Mouse (Mus musculus): ENCODE results near the gene Podxl. TPM values are rescaled to one million over a fixed set of nuclear protein-coding genes. Genes with fewer than 3 reads are reported as not detected.

Gene Podxl
- polyA plus RNA-seq, 1 experiment from 2014 or later = 7.5 TPM

DNA sequence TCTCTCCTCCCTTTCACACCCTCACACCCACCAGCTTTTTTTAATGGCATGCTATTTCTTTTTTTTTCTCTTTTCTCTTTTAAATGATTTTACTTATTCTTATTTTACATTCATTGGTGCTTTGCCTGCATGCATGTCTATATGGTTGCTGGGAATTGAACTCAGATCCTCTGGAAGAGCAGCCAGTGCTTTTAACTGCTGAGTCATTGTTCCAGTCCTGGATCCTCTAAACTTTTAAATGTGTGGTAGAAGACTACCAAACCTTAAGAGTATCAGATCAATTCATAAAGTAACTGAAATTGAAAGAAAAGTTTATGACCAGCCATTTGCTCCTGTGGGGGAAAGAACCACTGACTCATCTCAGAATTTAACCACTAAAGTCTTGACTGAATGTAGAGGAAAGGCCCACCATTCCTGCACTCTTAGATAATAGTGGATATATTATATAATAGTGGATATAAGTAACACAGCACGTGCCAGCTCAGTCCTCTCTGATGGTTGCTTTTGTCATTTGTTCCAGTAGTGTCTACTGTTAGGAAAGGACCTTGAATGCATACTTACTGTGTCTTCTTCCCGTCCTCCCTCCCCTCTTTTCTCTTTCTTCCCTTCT lies 68.6 kb downstream of the Podxl start:
- ATAC-seq (ENCODE audit: insufficient number of reproducible peaks, insufficient read depth, low FRiP score, low TSS enrichment, low read depth) = no peak
- Histone ChIP-seq H3K4me3 (no peak overlapping the region), H3K4me1 (no peaks in the 10 kb centered on the region), H3K9ac (no peak overlapping the region), H3K27me3 (no peaks in the 10 kb centered on the region), H3K9me3 (no peaks in the 10 kb centered on the region), H3K4me2 (no peak overlapping the region), H3K27ac (no peak overlapping the region), H3K36me3 (peaks cover 43% of the 10 kb centered on the region)
- 86% methylated on average over 2 of the region's 2 CpGs for WGBS

DNA sequence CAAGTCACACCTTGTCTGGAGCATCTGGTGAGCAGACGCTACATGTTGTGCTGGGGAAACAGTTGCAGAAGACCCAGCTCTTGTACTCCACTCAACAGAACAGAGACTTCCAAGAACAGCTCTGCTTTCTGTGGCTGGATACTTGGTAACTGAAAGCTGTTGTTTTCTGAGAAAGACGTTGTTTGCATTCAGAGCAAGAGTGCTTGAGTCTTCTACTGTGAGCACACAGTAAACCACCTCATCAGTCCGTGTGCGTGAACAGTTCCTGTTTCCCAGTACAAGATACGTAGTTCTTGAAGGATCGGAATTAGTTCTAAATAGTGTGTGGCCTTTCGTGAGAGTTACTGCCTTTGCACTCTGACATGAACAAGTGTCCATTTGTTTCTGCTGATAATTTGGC lies 73.8 kb downstream of the Podxl start:
- H3K4me3 ChIP-seq = no peak overlapping the region
- H3K4me1 ChIP-seq = no peaks in the 10 kb centered on the region
- no peaks in the 10 kb centered on the region for H3K27me3 ChIP-seq
- no peak for ATAC-seq (ENCODE audit: insufficient number of reproducible peaks, insufficient read depth, low FRiP score, low TSS enrichment, low read depth)
- H3K36me3 ChIP-seq = peaks cover 47% of the 10 kb centered on the region
- no peak overlapping the region for H3K9ac ChIP-seq
- H3K9me3 ChIP-seq = no peaks in the 10 kb centered on the region
- H3K4me2 ChIP-seq = no peak overlapping the region
- WGBS = 87% methylated on average over 7 of the region's 7 CpGs
- H3K27ac ChIP-seq = no peak overlapping the region

DNA sequence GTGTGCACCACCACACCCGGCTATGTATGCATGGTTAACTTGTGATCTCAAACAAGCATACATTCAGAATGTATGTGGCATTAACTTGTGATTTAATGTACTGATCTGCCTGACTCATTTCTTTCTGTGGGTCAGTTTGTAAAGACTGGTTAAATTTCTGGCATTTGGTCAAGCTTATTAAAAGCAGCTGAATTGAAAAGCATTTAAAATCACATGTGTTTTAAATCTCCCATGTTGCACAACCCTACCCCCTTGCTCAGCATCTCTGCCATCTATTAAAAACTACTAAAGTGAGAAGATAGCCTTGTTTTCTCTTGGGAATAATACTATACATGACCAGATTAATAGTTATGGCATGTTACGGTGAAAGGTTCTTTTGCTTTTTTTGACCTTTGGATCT lies 77.2 kb downstream of the Podxl start:
- Histone ChIP-seq H3K9ac (no peak overlapping the region), H3K27me3 (no peaks in the 10 kb centered on the region), H3K36me3 (peaks cover 40% of the 10 kb centered on the region), H3K9me3 (no peaks in the 10 kb centered on the region), H3K4me2 (no peak overlapping the region), H3K27ac (no peak overlapping the region), H3K4me1 (no peaks in the 10 kb centered on the region), H3K4me3 (no peak overlapping the region)
- no peak for ATAC-seq (ENCODE audit: insufficient number of reproducible peaks, insufficient read depth, low FRiP score, low TSS enrichment, low read depth)
- 59% methylated on average over 2 of the region's 2 CpGs for WGBS

DNA sequence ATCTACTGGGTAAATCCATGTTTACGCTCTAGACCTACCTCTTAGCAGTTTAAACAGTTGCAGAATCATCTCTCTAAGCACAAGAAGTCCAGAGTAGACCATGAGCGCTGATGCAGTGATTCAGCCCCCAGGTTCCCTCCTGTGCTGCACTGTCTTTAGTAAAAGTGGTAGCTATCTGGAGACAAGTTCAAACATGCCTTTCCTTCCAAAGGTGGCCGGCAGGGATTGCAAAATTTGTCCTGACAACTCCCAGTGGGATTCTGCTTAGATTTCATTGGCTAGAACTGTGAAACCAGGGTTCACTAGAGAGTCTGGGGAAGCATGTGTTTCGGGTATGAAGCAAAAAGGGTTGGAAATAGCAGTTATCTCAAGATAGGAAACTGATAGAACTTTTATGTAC lies 83.8 kb downstream of the Podxl start:
- Histone ChIP-seq H3K27ac (no peak overlapping the region), H3K4me3 (no peak overlapping the region), H3K4me1 (no peaks in the 10 kb centered on the region), H3K4me2 (no peak overlapping the region), H3K9ac (no peak overlapping the region), H3K27me3 (no peaks in the 10 kb centered on the region), H3K9me3 (no peaks in the 10 kb centered on the region), H3K36me3 (peaks cover 28% of the 10 kb centered on the region)
- ATAC-seq (ENCODE audit: insufficient number of reproducible peaks, insufficient read depth, low FRiP score, low TSS enrichment, low read depth) = no peak
- 72% methylated on average over 4 of the region's 4 CpGs for WGBS

DNA sequence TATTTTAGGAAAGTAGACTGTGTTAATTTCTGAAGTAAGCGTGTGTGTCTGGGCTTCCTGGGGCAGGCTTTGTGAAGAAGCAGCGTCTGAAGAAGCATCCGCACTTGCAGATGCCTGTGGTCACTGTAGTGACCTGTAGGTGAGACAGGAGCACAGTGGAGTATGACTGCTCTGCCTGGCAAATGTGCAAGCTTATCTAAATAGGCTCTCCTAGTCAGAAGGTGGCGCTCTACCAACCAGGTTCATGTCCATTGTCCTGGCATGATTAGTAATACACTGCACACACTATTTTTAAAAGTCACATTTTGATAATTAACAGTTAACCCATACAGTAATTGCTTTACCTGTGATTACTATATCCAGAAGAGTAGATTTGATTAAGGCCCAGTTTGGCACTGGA lies 85.6 kb downstream of the Podxl start:
- H3K4me3 ChIP-seq = no peak overlapping the region
- no peak for ATAC-seq (ENCODE audit: insufficient number of reproducible peaks, insufficient read depth, low FRiP score, low TSS enrichment, low read depth)
- H3K4me1 ChIP-seq = no peaks in the 10 kb centered on the region
- H3K9me3 ChIP-seq = no peaks in the 10 kb centered on the region
- H3K4me2 ChIP-seq = no peak overlapping the region
- H3K27ac ChIP-seq = no peak overlapping the region
- WGBS = 76% methylated on average over 4 of the region's 4 CpGs
- H3K36me3 ChIP-seq = peaks cover 33% of the 10 kb centered on the region
- H3K9ac ChIP-seq = no peak overlapping the region
- H3K27me3 ChIP-seq = no peaks in the 10 kb centered on the region

Other genes starting within 250 kb of the Podxl start
- gene Mkln1, start 165.2 kb downstream of the Podxl start, polyA plus RNA-seq (2015; fragmentation: Nextera tagmentation; extraction: Ambion mirVana) = 189 and 193 TPM in 2 replicates